In the genomic region with DNA sequence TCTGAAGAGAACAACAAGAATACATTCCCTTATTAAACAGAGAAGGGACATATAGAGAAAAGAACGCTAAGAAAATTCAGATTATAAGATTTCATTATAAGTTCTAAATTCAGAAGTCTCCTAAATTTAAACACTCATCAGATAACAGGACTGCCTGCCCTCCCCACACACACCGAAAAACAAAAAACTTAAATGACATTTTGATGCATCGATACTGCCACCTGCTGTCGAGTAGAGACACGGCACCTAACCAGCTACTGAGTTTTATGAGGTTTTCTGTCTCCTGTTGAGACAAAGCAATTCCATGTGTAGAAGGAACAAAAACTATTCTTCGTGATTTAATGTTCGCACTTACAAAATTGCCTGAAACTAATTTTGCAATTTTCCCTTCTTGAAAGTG, we compare ENCODE assay signal across 9 mouse cellular contexts. TPM values are rescaled to one million over a fixed set of nuclear protein-coding genes. Genes with fewer than 3 reads are reported as not detected.
DNase-seq lines count a peak whose midpoint lies in the region; ATAC-seq and TF ChIP-seq lines count a peak whose summit lies in the region.
"Had no signal": no experiment of that assay in that cellular context is flagged by ENCODE, and none has a peak within 500 bp of the region (broad histone marks: within the 10 kb centered on the region; RNA-seq: fewer than 3 reads in every experiment).

No protein-coding gene starts in this region.

- dilution Hi-C loops in CH12.LX (cut with MboI; ENCODE audit: extremely low pct_ligation_motif_present, extremely low pct_unique_long_range_greater_than_20kb, low sequenced_read_pairs) = no loop called here

- no peak overlapping the region for H3K27ac ChIP-seq in CH12.LX (ENCODE audit: insufficient read depth, low read depth)
- no peak overlapping the region for H3K27ac ChIP-seq in forebrain, embryonic 12.5 days
- H3K27ac ChIP-seq in heart, postnatal 0 days (ENCODE audit: low read depth) = no peak overlapping the region
- peak overlapping the region; percentile 81 for H3K27ac ChIP-seq in liver, embryonic 13.5 days
- no peak overlapping the region for H3K27ac ChIP-seq in neural tube, embryonic 11.5 days (ENCODE audit: low read depth, low read length)

- H3K9me3 ChIP-seq in CH12.LX (replicated peaks; ENCODE audit: low read length) = no peaks in the 10 kb centered on the region
- H3K9me3 ChIP-seq in forebrain, embryonic 12.5 days = no peaks in the 10 kb centered on the region
- H3K9me3 ChIP-seq in heart, postnatal 0 days (replicated peaks; ENCODE audit: control insufficient read depth, low read length) = no peaks in the 10 kb centered on the region
- no peaks in the 10 kb centered on the region for H3K9me3 ChIP-seq in liver, embryonic 13.5 days (replicated peaks)
- no peaks in the 10 kb centered on the region for H3K9me3 ChIP-seq in neural tube, embryonic 11.5 days (ENCODE audit: control insufficient read depth, low read length)

- 2% methylated on average over 7 of the region's 7 CpGs for WGBS in forebrain, embryonic 12.5 days
- 1% methylated on average over 7 of the region's 7 CpGs for WGBS in heart, postnatal 0 days
- under 1% methylated on average over 7 of the region's 7 CpGs for WGBS in liver, embryonic 13.5 days (ENCODE audit: insufficient replicate concordance)
- 3% methylated on average over 7 of the region's 7 CpGs for WGBS in neural tube, embryonic 11.5 days

- ATAC-seq in forebrain, embryonic 12.5 days (ENCODE audit: low FRiP score) = peak; percentile 81
- ATAC-seq in heart, postnatal 0 days (ENCODE audit: insufficient read depth, low read depth) = 0 out of 2 replicates have a peak, but pooled peaks have one; percentile 36
- peak; percentile 70 for ATAC-seq in liver, embryonic 13.5 days (ENCODE audit: low read depth)
- peak; percentile 68 for ATAC-seq in neural tube, embryonic 11.5 days (ENCODE audit: insufficient read depth, low FRiP score, low TSS enrichment)

- H3K9ac ChIP-seq in CH12.LX (ENCODE audit: insufficient read depth, low read depth) = no peak overlapping the region
- H3K9ac ChIP-seq in forebrain, embryonic 12.5 days = no peak overlapping the region
- H3K9ac ChIP-seq in heart, postnatal 0 days (replicated peaks; ENCODE audit: low read depth, low read length) = peak overlapping the region; percentile 41; the same call in 1 of the 2 replicates
- H3K9ac ChIP-seq in liver, embryonic 13.5 days = 0 out of 2 replicates have a peak overlapping the region, but pooled peaks have one; percentile 60
- no peak overlapping the region for H3K9ac ChIP-seq in neural tube, embryonic 11.5 days (ENCODE audit: low read length)

- peak; percentile 32 to 84; a peak in 3 of 4 replicates for TF ChIP-seq CTCF in CH12.LX (conservative IDR thresholded peaks at IDR 0.05 in 1 of 2, IDR thresholded peaks at IDR 0.05 in 1 of 2; ENCODE audit: low read depth in 2 of 2, low read length in 2 of 2)
- TF ChIP-seq CTCF in heart, postnatal 0 days (IDR thresholded peaks at IDR 0.05; ENCODE audit: low read depth) = peak; percentile 77

- peaks cover 0 to 4% of the 10 kb centered on the region in 2 experiments; a peak in 1 of 4 replicates for H3K4me1 ChIP-seq in CH12.LX (ENCODE audit: control insufficient read depth in 1 of 2, insufficient read depth in 2 of 2)
- no peaks in the 10 kb centered on the region; the same call in 1 of the 2 replicates for H3K4me1 ChIP-seq in forebrain, embryonic 12.5 days
- no peaks in the 10 kb centered on the region for H3K4me1 ChIP-seq in heart, postnatal 0 days (ENCODE audit: control insufficient read depth, insufficient read depth)
- peaks cover 32% of the 10 kb centered on the region for H3K4me1 ChIP-seq in liver, embryonic 13.5 days (replicated peaks)
- H3K4me1 ChIP-seq in neural tube, embryonic 11.5 days (ENCODE audit: control insufficient read depth, insufficient read depth, low read length) = no peaks in the 10 kb centered on the region

- TF ChIP-seq EP300 in CH12.LX (IDR thresholded peaks at IDR 0.05; ENCODE audit: low read length) = no peak
- TF ChIP-seq EP300 in heart, postnatal 0 days (IDR thresholded peaks at IDR 0.05; ENCODE audit: low read depth) = no peak

- peak; percentile 61 for DNase-seq in CH12.LX (ENCODE audit: extremely low read depth)
- peak; percentile 82 for DNase-seq in c-Kit-positive CD71-positive TER-119-negative erythroid progenitor cells, embryonic 14.5 days (ENCODE audit: low read depth)
- DNase-seq in heart, postnatal 0 days (ENCODE audit: low spot score) = peak; percentile 52
- peak; percentile 37 to 64 for DNase-seq in kidney, postnatal 25 days
- DNase-seq in liver, embryonic 13.5 days = peak; percentile 67
- DNase-seq in neural tube, embryonic 11.5 days (ENCODE audit: low spot score) = peak; percentile 67
- DNase-seq in thymus, postnatal 0 days (ENCODE audit: low spot score) = peak; percentile 57

- peak overlapping the region; percentile 64; the same call in 1 of the 2 replicates for H3K4me2 ChIP-seq in CH12.LX (ENCODE audit: insufficient read depth, low read depth, poor library complexity, severe bottlenecking)
- peak overlapping the region; percentile 69 for H3K4me2 ChIP-seq in forebrain, embryonic 12.5 days
- peak overlapping the region; percentile 85 for H3K4me2 ChIP-seq in heart, postnatal 0 days (ENCODE audit: low read depth, low read length)
- H3K4me2 ChIP-seq in liver, embryonic 13.5 days = peak overlapping the region; percentile 76
- peak overlapping the region; percentile 39 for H3K4me2 ChIP-seq in neural tube, embryonic 11.5 days (ENCODE audit: low read depth)

- no peak for TF ChIP-seq POLR2A in CH12.LX (IDR thresholded peaks at IDR 0.05; ENCODE audit: low read depth, low read length)

- TF ChIP-seq RAD21 in CH12.LX (IDR thresholded peaks at IDR 0.05; ENCODE audit: low read depth, low read length) = peak; percentile 84

- no peaks in the 10 kb centered on the region for H3K79me2 ChIP-seq in CH12.LX (replicated peaks; ENCODE audit: control insufficient read depth, extremely low read depth, insufficient read depth, poor library complexity, severe bottlenecking)

- in situ Hi-C loops in CH12.LX (cut with MboI; ENCODE audit: low pct_ligation_motif_present, low pct_unique_long_range_greater_than_20kb, low sequenced_read_pairs) = loop anchor here (25.0 kb wide), 1 partner anchor 474 kb away; no protein-coding TSS in a partner anchor

- no peak overlapping the region for H3K4me3 ChIP-seq in CH12.LX (replicated peaks in 1 of 3; ENCODE audit: low read depth in 2 of 3, low read length in 2 of 3, poor library complexity in 1 of 3)
- H3K4me3 ChIP-seq in forebrain, embryonic 12.5 days (replicated peaks) = peak overlapping the region; percentile 40
- peak overlapping the region; percentile 49 for H3K4me3 ChIP-seq in heart, postnatal 0 days (ENCODE audit: low read depth, low read length)
- H3K4me3 ChIP-seq in liver, embryonic 13.5 days (replicated peaks) = peak overlapping the region; percentile 55
- no peak overlapping the region for H3K4me3 ChIP-seq in neural tube, embryonic 11.5 days (ENCODE audit: low read depth, low read length)

- no peaks in the 10 kb centered on the region for H3K27me3 ChIP-seq in CH12.LX (replicated peaks)
- no peaks in the 10 kb centered on the region for H3K27me3 ChIP-seq in forebrain, embryonic 12.5 days
- no peaks in the 10 kb centered on the region for H3K27me3 ChIP-seq in heart, postnatal 0 days (ENCODE audit: control insufficient read depth, insufficient read depth, low read length)
- H3K27me3 ChIP-seq in liver, embryonic 13.5 days = no peaks in the 10 kb centered on the region
- H3K27me3 ChIP-seq in neural tube, embryonic 11.5 days (ENCODE audit: control insufficient read depth, insufficient read depth, low read length) = no peaks in the 10 kb centered on the region

- H3K36me3 ChIP-seq in CH12.LX (replicated peaks in 1 of 2; ENCODE audit: control insufficient read depth in 1 of 2, insufficient read depth in 1 of 2, low read length in 1 of 2) = no peaks in the 10 kb centered on the region
- no peaks in the 10 kb centered on the region for H3K36me3 ChIP-seq in forebrain, embryonic 12.5 days (replicated peaks)
- no peaks in the 10 kb centered on the region for H3K36me3 ChIP-seq in heart, postnatal 0 days (replicated peaks; ENCODE audit: control insufficient read depth, insufficient read depth, low read length)
- no peaks in the 10 kb centered on the region for H3K36me3 ChIP-seq in liver, embryonic 13.5 days
- no peaks in the 10 kb centered on the region for H3K36me3 ChIP-seq in neural tube, embryonic 11.5 days (ENCODE audit: control insufficient read depth, insufficient read depth, low read length)

TF ChIP-seq in CH12.LX, 34 proteins besides CTCF, POLR2A, EP300 and RAD21:
- TF ChIP-seq CHD1 (IDR thresholded peaks at IDR 0.05; ENCODE audit: low read depth, low read length) (no peak), ZNF384 (IDR thresholded peaks at IDR 0.05; ENCODE audit: low read depth, low read length) (peak; percentile 43; the same call in 1 of the 2 replicates), MAZ (IDR thresholded peaks at IDR 0.05; ENCODE audit: low read depth, low read length) (no peak), SIN3A (IDR thresholded peaks at IDR 0.05; ENCODE audit: low read length) (no peak), SMC3 (IDR thresholded peaks at IDR 0.05; ENCODE audit: low read depth, low read length) (peak; percentile 72), ZC3H11A (IDR thresholded peaks at IDR 0.05; ENCODE audit: low read depth, low read length) (no peak; the same call in 1 of the 2 replicates), NRF1 (IDR thresholded peaks at IDR 0.05; ENCODE audit: low read depth, low read length) (no peak)

RNA-seq across cellular contexts. Expression of a gene that starts 23.2 kb away (rescaled TPM):
- total RNA-seq in CH12.LX (2012; rRNA removed) (not detected in 2 replicates), CH12.LX (2014; rRNA removed) (not detected in 2 replicates)
- polyA plus RNA-seq in CH12.LX (2012; ENCODE audit: insufficient read length, low read depth) = not detected in 2 replicates
- polyA plus RNA-seq in forebrain, embryonic 12.5 days (2016; fragmentation: Nextera tagmentation; extraction: Ambion mirVana) = not detected in 2 replicates
- not detected in 2 replicates for total RNA-seq in heart, postnatal 0 days (2014; rRNA removed; ENCODE audit: low replicate concordance)
- polyA plus RNA-seq in heart, postnatal 0 days (2015; fragmentation: Nextera tagmentation; extraction: Ambion mirVana) = not detected in 2 replicates
- not detected in 2 replicates for polyA plus RNA-seq in liver, embryonic 13.5 days (2015; fragmentation: Nextera tagmentation; extraction: Ambion mirVana)
- polyA plus RNA-seq in neural tube, embryonic 11.5 days (2014; fragmentation: Nextera tagmentation; extraction: Ambion mirVana) = not detected in 2 replicates
- polyA plus RNA-seq in thymus, postnatal 0 days (2015; fragmentation: Nextera tagmentation; extraction: Ambion mirVana) = not detected in 2 replicates
- polyA plus RNA-seq: gonadal fat pad, adult 2 months had no signal

Comparison
In these comparisons a context has a peak if more than half of its experiments do, and no peak if none do; other contexts are left out.
1. H3K4me3 ChIP-seq: peak in forebrain, embryonic 12.5 days (single experiment), heart, postnatal 0 days (single experiment) and liver, embryonic 13.5 days (single experiment); none in CH12.LX (0 of 3) and neural tube, embryonic 11.5 days (single experiment).
2. H3K9ac ChIP-seq: peak in heart, postnatal 0 days (single experiment) and liver, embryonic 13.5 days (single experiment); none in CH12.LX (single experiment), forebrain, embryonic 12.5 days (single experiment) and neural tube, embryonic 11.5 days (single experiment).
3. Peak in every context shown above with its lines, with median percentiles within 50 percentile points of each other: DNase-seq, H3K4me2 ChIP-seq and ATAC-seq.